Comparison of ENCODE assay signal across 7 mouse cellular contexts in the genomic region with DNA sequence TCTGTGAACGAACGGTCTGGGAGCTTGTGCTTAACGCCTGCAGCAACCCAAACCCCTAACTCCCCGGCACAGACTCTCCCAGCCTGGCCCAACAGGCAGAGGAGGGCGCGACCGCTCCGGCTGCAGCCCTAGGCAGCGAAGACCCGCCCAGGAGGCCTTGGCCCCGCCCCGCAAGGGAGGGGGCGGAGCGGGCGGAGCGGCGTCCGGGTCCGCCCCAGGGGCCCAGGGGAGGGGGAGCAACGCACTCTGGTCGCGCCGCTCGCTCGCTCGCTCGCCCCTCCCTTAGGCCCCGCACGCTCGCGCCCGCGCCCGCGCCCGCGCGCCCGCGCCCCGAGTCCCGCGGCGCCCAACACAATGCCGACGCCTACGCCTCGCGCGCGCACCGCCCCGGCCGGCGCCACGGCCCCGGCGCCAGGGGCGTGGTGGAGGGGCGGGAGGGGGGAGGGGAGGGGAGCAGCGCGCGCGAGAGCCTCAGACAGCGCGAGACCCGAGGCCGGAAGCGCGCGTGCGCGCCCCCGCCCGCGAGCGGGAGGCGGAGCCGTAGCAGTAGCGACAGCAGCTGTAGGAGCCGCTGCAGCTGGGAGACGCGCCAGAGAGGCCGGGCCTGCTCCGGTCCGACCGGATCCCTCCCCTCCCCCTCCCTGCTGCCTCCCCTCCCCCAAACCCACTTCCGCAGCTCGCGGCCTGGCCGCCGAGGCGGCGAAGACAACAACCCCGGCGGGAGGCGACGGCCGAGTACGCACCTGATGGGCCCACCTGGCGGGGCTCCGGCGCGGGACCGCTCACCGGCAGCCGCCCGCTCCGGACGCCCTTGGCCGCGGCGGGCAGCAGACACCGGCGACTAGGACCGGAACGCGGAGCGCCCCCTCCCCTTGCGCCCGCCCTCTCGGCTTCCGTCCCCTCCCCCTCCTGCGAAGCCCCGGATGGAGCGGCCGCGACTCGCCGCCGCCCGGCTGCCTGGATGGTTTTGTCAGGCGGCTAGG. TPM values are rescaled to one million over a fixed set of nuclear protein-coding genes. Genes with fewer than 3 reads are reported as not detected.
DNase-seq lines count a peak whose midpoint lies in the region; ATAC-seq lines count a peak whose summit lies in the region.

No protein-coding gene starts in this region.

- H3K9me3 ChIP-seq in embryonic facial prominence, embryonic 10.5 days, result no peaks in the 10 kb centered on the region
- no peaks in the 10 kb centered on the region for H3K9me3 ChIP-seq in limb, embryonic 10.5 days (replicated peaks)
- H3K9me3 ChIP-seq in midbrain, embryonic 13.5 days, result no peaks in the 10 kb centered on the region

- under 1% methylated on average over 89 of the region's 133 CpGs for WGBS in embryonic facial prominence, embryonic 10.5 days
- WGBS in limb, embryonic 10.5 days, result under 1% methylated on average over 100 of the region's 133 CpGs
- under 1% methylated on average over 38 of the region's 133 CpGs for WGBS in midbrain, embryonic 13.5 days

- H3K9ac ChIP-seq in midbrain, embryonic 13.5 days (replicated peaks), result peak overlapping the region; percentile 99

- peaks cover 3% of the 10 kb centered on the region; the same call in 1 of the 2 replicates for H3K36me3 ChIP-seq in embryonic facial prominence, embryonic 10.5 days (replicated peaks)
- H3K36me3 ChIP-seq in limb, embryonic 10.5 days, result peaks cover 6% of the 10 kb centered on the region
- H3K36me3 ChIP-seq in midbrain, embryonic 13.5 days, result no peaks in the 10 kb centered on the region

- H3K27ac ChIP-seq in embryonic facial prominence, embryonic 10.5 days (replicated peaks), result peak overlapping the region; percentile 99
- peak overlapping the region; percentile 99 for H3K27ac ChIP-seq in limb, embryonic 10.5 days
- H3K27ac ChIP-seq in midbrain, embryonic 13.5 days, result peak overlapping the region; percentile 100

- DNase-seq in adrenal gland, postnatal 10 days, result peak; percentile 97
- DNase-seq in embryonic facial prominence, embryonic 10.5 days (ENCODE audit: low spot score), result peak; percentile 97
- DNase-seq in kidney, adult 11 months, result peak; percentile 96
- DNase-seq in limb, embryonic 10.5 days (ENCODE audit: low spot score), result peak; percentile 96
- peak; percentile 93 for DNase-seq in spleen, adult 12 weeks (ENCODE audit: low spot score)

- H3K27me3 ChIP-seq in embryonic facial prominence, embryonic 10.5 days (replicated peaks; ENCODE audit: low read depth, poor library complexity, severe bottlenecking), result no peaks in the 10 kb centered on the region
- no peaks in the 10 kb centered on the region for H3K27me3 ChIP-seq in limb, embryonic 10.5 days (ENCODE audit: low read depth, poor library complexity, severe bottlenecking)
- no peaks in the 10 kb centered on the region for H3K27me3 ChIP-seq in midbrain, embryonic 13.5 days

- peak overlapping the region; percentile 88 for H3K4me2 ChIP-seq in midbrain, embryonic 13.5 days (replicated peaks)

- peaks cover 47% of the 10 kb centered on the region for H3K4me1 ChIP-seq in embryonic facial prominence, embryonic 10.5 days
- H3K4me1 ChIP-seq in limb, embryonic 10.5 days, result peaks cover 34% of the 10 kb centered on the region
- peaks cover 41% of the 10 kb centered on the region for H3K4me1 ChIP-seq in midbrain, embryonic 13.5 days (replicated peaks)

- peak; percentile 82 for ATAC-seq in granulocyte monocyte progenitor cell, adult 5-6 weeks (replicated peaks; ENCODE audit: poor library complexity, severe bottlenecking)
- ATAC-seq in midbrain, embryonic 13.5 days, result peak; percentile 94

- peak overlapping the region; percentile 97 for H3K4me3 ChIP-seq in embryonic facial prominence, embryonic 10.5 days
- peak overlapping the region; percentile 94 for H3K4me3 ChIP-seq in limb, embryonic 10.5 days
- H3K4me3 ChIP-seq in midbrain, embryonic 13.5 days (replicated peaks), result peak overlapping the region; percentile 97

RNA-seq across cellular contexts. Expression of gene Zbtb2, which starts 1.0 kb away (rescaled TPM):
- total RNA-seq in adrenal gland, postnatal 10 days (2021), result 10 to 100 TPM; 10.6 to 12.1 TPM
- polyA plus RNA-seq in embryonic facial prominence, embryonic 10.5 days (2016; fragmentation: Nextera tagmentation; extraction: Ambion mirVana), result 18.8 and 22.7 TPM in 2 replicates
- total RNA-seq in granulocyte monocyte progenitor cell, adult 5-6 weeks (2014; fragmentation: Nextera tagmentation), result 6.8 and 12.9 TPM in 2 replicates
- total RNA-seq in granulocyte monocyte progenitor cell, adult 5-6 weeks (2017), result 11.1 and 13.4 TPM in 2 replicates
- 21.5 and 23.1 TPM in 2 replicates for polyA plus RNA-seq in limb, embryonic 10.5 days (2016; fragmentation: Nextera tagmentation; extraction: Ambion mirVana)
- 18.6 and 18.7 TPM in 2 replicates for polyA plus RNA-seq in midbrain, embryonic 13.5 days (2015; fragmentation: Nextera tagmentation; extraction: Ambion mirVana)

RNA-seq across cellular contexts. Expression of gene Rmnd1, which starts 45.3 kb away (rescaled TPM):
- 10 to 100 TPM; 44.0 to 76.6 TPM for total RNA-seq in adrenal gland, postnatal 10 days (2021)
- polyA plus RNA-seq in embryonic facial prominence, embryonic 10.5 days (2016; fragmentation: Nextera tagmentation; extraction: Ambion mirVana), result 46.5 and 52.5 TPM in 2 replicates
- 53.9 and 72.4 TPM in 2 replicates for total RNA-seq in granulocyte monocyte progenitor cell, adult 5-6 weeks (2014; fragmentation: Nextera tagmentation)
- total RNA-seq in granulocyte monocyte progenitor cell, adult 5-6 weeks (2017), result 58.3 and 62.8 TPM in 2 replicates
- polyA plus RNA-seq in limb, embryonic 10.5 days (2016; fragmentation: Nextera tagmentation; extraction: Ambion mirVana), result 49.2 and 55.1 TPM in 2 replicates
- 51.3 and 53.7 TPM in 2 replicates for polyA plus RNA-seq in midbrain, embryonic 13.5 days (2015; fragmentation: Nextera tagmentation; extraction: Ambion mirVana)

RNA-seq across cellular contexts. Expression of gene Armt1, which starts 45.4 kb away (rescaled TPM):
- total RNA-seq in adrenal gland, postnatal 10 days (2021), result 10 to 100 TPM; 13.2 to 19.1 TPM
- 27.4 and 29.5 TPM in 2 replicates for polyA plus RNA-seq in embryonic facial prominence, embryonic 10.5 days (2016; fragmentation: Nextera tagmentation; extraction: Ambion mirVana)
- total RNA-seq in granulocyte monocyte progenitor cell, adult 5-6 weeks (2014; fragmentation: Nextera tagmentation), result 34.1 and 46.8 TPM in 2 replicates
- 44.6 and 52.3 TPM in 2 replicates for total RNA-seq in granulocyte monocyte progenitor cell, adult 5-6 weeks (2017)
- 30.7 and 33.6 TPM in 2 replicates for polyA plus RNA-seq in limb, embryonic 10.5 days (2016; fragmentation: Nextera tagmentation; extraction: Ambion mirVana)
- polyA plus RNA-seq in midbrain, embryonic 13.5 days (2015; fragmentation: Nextera tagmentation; extraction: Ambion mirVana), result 16.3 and 18.2 TPM in 2 replicates

Comparison
In these comparisons a context has a peak if more than half of its experiments do, and no peak if none do; other contexts are left out.
1. Peak in every context shown above with its lines: DNase-seq, ATAC-seq, H3K4me3 ChIP-seq and H3K27ac ChIP-seq.